Comparison of ENCODE assay signal across 9 mouse cellular contexts in the genomic region with DNA sequence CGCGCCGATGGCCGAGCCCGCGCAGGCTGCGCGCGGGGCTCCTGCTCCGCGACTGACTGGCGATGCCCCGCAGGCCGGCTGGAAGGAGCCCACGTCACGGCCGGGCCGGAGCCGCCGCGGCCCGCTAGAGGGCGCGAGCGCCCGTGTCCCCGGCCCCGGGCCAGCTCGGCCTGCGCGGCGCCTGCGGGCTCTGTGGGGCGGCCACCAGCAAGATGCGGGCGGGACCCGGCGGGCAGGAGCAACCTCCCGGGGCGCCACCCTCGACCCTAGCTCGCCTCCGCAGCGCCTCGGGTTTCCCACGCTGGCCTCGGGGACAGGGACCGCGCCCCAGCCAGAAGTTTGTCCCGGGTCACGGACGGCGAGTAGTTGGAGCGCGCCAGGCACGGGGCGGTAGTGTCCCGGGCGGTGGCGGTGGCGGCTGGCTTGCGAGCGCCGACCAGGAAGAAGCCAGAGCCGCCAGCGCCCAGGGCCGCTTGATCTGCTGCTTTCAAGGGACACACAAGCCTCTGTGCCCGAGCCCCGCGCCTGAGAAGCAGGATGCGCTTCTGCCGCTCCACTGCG. TPM values are rescaled to one million over a fixed set of nuclear protein-coding genes. Genes with fewer than 3 reads are reported as not detected.
DNase-seq lines count a peak whose midpoint lies in the region; ATAC-seq lines count a peak whose summit lies in the region.
"Had no signal": no experiment of that assay in that cellular context is flagged by ENCODE, and none has a peak within 500 bp of the region (broad histone marks: within the 10 kb centered on the region; RNA-seq: fewer than 3 reads in every experiment).

Ptprm (minus strand) TSS at position 7 of the 561 bp plus-strand sequence.

- peak within 1 kb of the TSS; percentile 84 for H3K27ac ChIP-seq in hindbrain, embryonic 15.5 days (replicated peaks)
- H3K27ac ChIP-seq: macrophage had no signal

- peaks cover 23% of the 10 kb centered on the region for H3K4me1 ChIP-seq in hindbrain, embryonic 15.5 days (replicated peaks)

- H3K9ac ChIP-seq in hindbrain, embryonic 15.5 days = peak within 1 kb of the TSS; percentile 69

- peak within 1 kb of the TSS; percentile 79 for H3K4me3 ChIP-seq in hindbrain, embryonic 15.5 days

- no peaks in the 10 kb centered on the region for H3K27me3 ChIP-seq in hindbrain, embryonic 15.5 days

- peak within 1 kb of the TSS; percentile 95 for H3K4me2 ChIP-seq in hindbrain, embryonic 15.5 days

- no peaks in the 10 kb centered on the region for H3K9me3 ChIP-seq in hindbrain, embryonic 15.5 days

- ATAC-seq in common myeloid progenitor, adult 5-6 weeks (replicated peaks; ENCODE audit: low read depth, poor library complexity, severe bottlenecking) = peak; percentile 65
- ATAC-seq in hindbrain, embryonic 15.5 days (ENCODE audit: low FRiP score, low read depth) = peak; percentile 95

- WGBS in hindbrain, embryonic 15.5 days = under 1% methylated on average over 73 of the region's 73 CpGs

- H3K36me3 ChIP-seq in hindbrain, embryonic 15.5 days = no peaks in the 10 kb centered on the region

- peak; percentile 84 for DNase-seq in adrenal gland, adult 8-10 months
- peak; percentile 74 to 84 for DNase-seq in gastrocnemius, adult 8-10 months (ENCODE audit: low spot score in 2 of 2)
- DNase-seq in layer of hippocampus, postnatal 36 days = peak; percentile 71
- DNase-seq in lung, postnatal 14 days = peak; percentile 88
- DNase-seq in right cerebral cortex, adult 18-20 months = peak; percentile 66
- peak; percentile 74 for DNase-seq in urinary bladder, postnatal 25 days (ENCODE audit: low spot score)

RNA-seq across cellular contexts. Expression of gene Ptprm, which starts in this region (rescaled TPM):
- total RNA-seq in adrenal gland, adult 8-10 months (2022) = 10 to 100 TPM; 24.4 to 35.1 (median 28.6) TPM
- total RNA-seq in common myeloid progenitor, adult 5-6 weeks (2017) = 0.14 TPM in 1 of 2 replicates, not detected in the other
- 10 to 100 TPM; 20.1 to 26.0 (median 22.7) TPM for total RNA-seq in gastrocnemius, adult 8-10 months (2022)
- polyA plus RNA-seq in hindbrain, embryonic 15.5 days (2015; fragmentation: Nextera tagmentation; extraction: Ambion mirVana) = 22.5 and 24.7 TPM in 2 replicates
- total RNA-seq in layer of hippocampus, postnatal 36 days (2021) = 10 to 100 TPM; 21.0 to 23.6 TPM

Comparison
In these comparisons a context has a peak if more than half of its experiments do, and no peak if none do; other contexts are left out.
1. Peak in every context shown above with its lines: DNase-seq, ATAC-seq, H3K4me3 ChIP-seq and H3K27ac ChIP-seq.
2. RNA of gene Ptprm (total RNA-seq): 24.4 to 35.1 TPM in adrenal gland, adult 8-10 months, 20.1 to 26.0 TPM in gastrocnemius, adult 8-10 months and 21.0 to 23.6 TPM in layer of hippocampus, postnatal 36 days; 0.14 TPM in common myeloid progenitor, adult 5-6 weeks; every median in the first group is over 10 times any median in the second.
3. Peak in ATAC-seq in common myeloid progenitor, adult 5-6 weeks; RNA of the gene not detected or under 1 TPM.